Mouse (Mus musculus): ENCODE data around the gene Lca5.

DNA sequence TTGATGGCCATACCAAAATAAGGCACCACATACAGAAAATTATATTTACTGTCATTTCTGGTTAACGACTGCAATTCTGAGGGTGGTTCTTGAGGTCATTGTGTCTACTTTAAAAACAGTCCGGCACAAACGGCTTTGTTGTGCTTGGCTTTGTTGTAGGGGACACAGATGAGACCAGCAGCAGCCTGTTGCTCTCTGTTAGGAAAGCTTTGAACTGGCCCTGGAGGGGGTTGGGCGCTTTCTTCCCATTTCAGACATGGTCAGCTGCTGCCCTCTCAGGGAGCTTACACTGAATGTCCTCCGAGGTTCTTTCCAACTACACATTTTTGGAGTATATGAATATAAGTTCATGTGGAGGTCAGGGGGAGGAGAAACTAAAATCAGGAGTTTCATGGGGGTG, 90.3 kb downstream of the Lca5 start:
- TF ChIP-seq CTCF (IDR thresholded peaks at IDR 0.05; ENCODE audit: insufficient read depth, low read depth, low read length) (no peak), POLR2A (IDR thresholded peaks at IDR 0.05; ENCODE audit: insufficient read depth, low read depth, low read length) (no peak)

Measured in olfactory bulb, adult 2 months (tissue).